Mouse (Mus musculus) spleen, postnatal 36 days (tissue): ENCODE data around the gene Mid1.
"Not testable (repeated sequence)": the region's sequence is repeated elsewhere in the genome, so short reads cannot be mapped to it uniquely, and the experiment has no call there.

Experiments
- DNase-seq, 2 experiments: peaks; one replicate each; pipeline ENCODE4 v3.0.0; 2022; ENCODE audit warnings: low spot score in 2 of 2, mixed read lengths in 1 of 2

Gene Mid1

GRCm38 (mm10) chrX:169882220-169882609 lies 197.2 kb downstream of the Mid1 start:
- no peak for DNase-seq

DNA sequence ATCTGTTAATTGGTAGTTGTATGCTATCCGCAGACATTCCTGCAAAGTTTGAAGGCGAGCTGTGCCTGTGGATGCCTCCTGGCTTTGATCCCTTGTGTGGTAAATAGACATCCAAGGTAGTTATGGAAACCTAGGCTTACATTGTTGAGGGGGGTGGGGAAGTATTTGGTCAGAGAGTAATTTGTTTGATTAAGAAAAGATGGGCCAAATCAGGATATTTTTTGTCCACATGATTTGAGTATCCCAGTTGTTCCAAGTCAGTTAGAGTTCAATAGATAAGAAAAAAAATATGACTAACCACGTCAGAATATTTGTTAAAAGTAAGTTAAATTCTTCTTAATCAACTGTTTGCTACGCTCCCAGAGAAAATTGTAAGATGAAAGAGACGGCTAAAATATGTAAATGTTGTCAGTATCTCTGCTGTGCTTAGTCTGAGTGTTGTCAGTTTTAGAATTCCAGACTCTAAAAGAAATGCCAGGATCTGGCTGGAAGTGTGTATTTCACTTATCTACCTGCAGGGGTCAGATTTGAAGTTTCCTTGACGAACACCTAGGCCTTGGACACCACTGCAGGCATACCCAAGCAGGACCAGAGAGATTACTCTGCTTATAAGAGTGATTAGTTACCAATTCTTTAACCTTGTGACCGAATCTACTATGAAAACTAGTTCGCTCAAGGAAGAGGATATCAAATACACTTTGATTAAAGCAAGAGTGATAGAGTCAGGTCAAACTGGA lies 198.7 kb downstream of the Mid1 start:
- DNase-seq, result no peak

DNA sequence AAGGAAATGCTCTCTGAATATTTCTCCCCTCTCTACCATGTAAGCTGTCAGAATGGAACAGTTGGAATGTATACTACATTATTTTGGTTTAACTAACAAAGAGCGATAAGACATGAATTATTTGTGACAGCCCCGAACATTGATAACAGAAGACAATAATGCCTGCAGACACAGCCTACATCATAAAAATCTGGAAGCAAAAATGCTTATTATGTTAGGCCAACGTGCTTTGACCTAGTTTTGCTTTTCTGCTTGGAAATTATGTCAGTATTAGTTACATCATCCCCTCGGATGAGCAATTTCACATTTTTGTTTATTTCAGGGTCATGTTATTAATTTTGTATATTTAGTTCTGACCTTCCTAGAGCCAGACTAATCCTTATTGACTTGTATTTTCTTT lies 205.5 kb downstream of the Mid1 start:
- no peak for DNase-seq

DNA sequence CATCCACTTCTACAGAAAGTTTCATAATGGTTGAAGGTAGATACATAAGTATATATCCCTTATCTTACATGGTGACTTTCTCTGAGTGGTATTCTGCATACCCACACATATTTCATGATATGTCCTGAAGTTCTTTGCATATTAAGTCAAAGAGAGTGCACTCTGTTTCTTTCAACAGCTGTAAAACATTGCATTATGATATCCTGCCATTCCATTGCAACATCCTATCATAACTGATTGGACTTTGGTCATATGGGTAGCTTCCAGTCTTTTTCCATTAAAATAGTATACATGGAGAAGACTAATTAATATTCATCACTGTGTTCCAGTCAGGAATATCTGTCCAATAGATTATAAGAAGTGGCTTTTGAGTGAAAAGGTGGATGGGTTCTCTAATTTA lies 207.1 kb downstream of the Mid1 start:
- no peak for DNase-seq

DNA sequence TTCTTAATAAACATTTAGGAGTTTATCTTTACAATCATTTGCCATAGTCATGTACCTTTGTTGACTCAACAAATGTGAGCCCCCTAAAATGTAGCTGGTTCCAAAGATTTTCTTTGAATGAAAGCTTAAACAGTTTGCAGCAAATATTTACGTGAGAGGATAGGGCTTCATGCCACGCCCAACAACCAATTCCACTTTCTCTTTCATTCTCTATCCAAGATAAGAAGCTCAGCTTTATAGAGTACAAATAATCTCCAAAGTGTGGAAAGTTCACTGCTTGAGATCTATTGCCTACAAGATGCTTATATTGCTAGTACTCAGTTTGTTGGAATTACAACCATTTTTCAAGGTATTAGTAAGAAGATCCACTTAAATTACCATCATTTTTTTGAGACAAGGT lies 207.6 kb downstream of the Mid1 start:
- DNase-seq, result no peak

DNA sequence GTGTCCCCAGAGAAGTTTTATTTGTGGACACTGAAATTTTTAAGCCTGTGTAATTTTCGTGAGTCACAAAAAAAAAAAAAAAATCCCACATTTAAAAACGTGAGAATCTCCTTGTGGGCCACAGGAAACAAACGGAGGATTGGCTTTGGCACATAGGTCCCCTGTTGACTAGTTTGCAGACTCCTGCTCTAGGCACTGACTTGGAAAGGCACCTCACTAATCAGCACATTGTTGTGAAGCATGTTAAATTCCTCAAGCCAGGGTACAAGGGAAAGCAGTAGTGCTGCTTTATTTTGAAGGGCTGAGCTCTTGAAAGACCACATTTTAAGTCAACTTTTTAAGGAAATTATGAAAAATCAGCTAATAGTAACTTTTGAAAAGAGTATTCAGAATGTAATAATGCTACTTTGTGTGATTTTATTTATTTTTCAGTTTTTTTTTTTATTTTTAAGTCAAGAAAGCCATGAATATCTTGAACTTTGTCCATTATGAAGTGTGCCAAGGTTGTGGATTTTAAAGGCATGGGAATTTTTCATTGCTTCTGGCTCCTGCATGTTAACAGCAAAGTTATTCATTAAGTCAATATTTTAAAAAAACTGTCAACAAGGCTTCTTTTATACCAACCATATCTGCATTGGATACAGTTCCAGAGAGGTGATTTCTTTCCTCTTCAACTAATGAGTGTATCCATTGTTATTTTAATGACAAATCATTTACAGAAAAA lies 214.4 kb downstream of the Mid1 start:
- DNase-seq, result no peak

- DNase-seq, result no peak
These were observed 217.9 kb downstream of the Mid1 start for GRCm38 (mm10) chrX:169902860-169903259.

GRCm38 (mm10) chrX:169903656-169904055 lies 218.7 kb downstream of the Mid1 start:
- no peak for DNase-seq

GRCm38 (mm10) chrX:169906054-169906508 lies 221.1 kb downstream of the Mid1 start:
- no peak for DNase-seq

- no peak for DNase-seq
These were observed 224.9 kb downstream of the Mid1 start for GRCm38 (mm10) chrX:169909898-169910297.

DNA sequence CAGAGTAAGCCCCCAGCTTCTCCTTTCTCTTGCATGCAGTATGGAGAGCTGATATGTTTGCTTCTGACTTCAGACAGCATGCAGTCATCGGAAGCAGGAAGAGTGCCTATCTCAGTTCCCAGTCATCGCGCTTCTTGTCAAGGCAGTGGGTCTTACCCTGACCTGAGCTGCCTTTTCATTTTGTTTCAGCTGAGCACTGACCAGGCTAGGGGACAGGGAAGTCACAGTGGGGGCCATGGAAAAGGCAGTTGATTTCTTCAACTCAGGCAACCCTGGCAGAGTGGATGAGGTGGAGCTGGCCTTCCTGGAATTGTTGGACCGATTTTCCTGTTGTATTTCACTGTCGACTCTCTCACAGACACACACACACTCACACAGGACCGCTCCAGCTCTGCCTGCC lies 230.7 kb downstream of the Mid1 start:
- DNase-seq, result peak in 1 of 2 experiments; percentile 14

DNA sequence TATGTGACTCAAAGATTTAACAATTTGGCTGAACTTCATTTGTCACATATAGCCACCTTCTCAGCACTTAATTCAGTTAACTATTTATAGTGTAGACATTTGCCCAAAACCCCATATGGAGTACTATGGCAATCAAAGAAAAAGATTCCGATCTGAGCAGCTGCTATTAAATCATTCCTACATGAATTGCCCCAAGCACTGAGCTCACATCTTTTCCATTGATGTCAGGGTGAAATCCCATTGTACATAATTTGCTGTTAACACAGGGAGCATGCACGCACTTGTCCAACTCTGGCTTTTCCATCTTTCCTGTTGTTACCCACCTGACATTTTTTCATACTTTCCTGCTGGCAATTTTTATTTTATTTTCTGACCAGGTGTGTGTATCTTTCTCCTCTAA lies 237.5 kb downstream of the Mid1 start:
- DNase-seq, result no peak

- no peak for DNase-seq
These were observed 238.4 kb downstream of the Mid1 start for GRCm38 (mm10) chrX:169923417-169923816.

DNA sequence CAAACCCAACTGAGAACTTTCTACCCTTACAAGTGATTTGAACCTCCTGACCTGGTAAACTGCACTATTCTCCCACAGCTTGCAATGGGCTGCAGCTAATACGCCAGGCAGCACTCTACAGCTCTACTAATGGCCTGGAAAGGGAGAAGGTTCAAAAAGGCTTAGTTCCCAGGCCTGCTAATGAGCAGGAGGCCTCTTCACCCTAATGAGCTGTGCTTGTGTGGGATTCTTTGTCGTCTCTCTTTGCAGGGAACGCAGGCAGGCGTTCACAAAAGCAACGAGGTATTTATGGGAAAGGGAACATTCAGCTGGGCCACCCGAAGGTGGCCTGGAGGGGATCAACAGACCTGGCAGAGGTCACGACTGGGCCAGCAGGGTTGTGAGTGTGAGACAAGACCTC lies 240.6 kb downstream of the Mid1 start:
- DNase-seq, result no peak

- peak in 1 of 2 experiments; percentile 1 for DNase-seq
These were observed 242.3 kb downstream of the Mid1 start for GRCm38 (mm10) chrX:169927110-169927817.

DNA sequence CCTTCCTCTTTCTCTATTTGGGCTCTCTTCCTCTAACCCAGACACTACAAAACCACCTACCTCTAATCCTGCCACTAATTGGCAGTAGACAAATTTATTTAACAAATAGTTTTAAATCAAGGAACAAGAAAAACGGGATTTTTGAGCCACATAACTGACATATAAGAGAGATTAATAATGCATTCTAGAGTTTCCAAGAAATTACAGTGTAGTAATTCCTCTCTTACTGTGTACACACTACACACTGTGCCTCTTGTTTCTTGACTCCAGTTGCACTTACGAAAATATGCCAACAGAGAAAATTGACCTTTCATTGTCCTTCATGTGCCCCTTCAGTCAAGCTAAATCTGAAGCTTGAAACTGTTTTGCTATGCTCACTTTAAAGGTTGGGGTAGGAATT lies 245.9 kb downstream of the Mid1 start:
- DNase-seq, result no peak

- DNase-seq, result no peak
These were observed 248.2 kb downstream of the Mid1 start for GRCm38 (mm10) chrX:169933228-169933627.

GRCm38 (mm10) chrX:169937119-169937719 lies 252.2 kb downstream of the Mid1 start:
- no peak for DNase-seq

- DNase-seq, result no peak
These were observed 255.5 kb downstream of the Mid1 start for GRCm38 (mm10) chrX:169940531-169940930.

GRCm38 (mm10) chrX:169950596-169950995 lies 265.6 kb downstream of the Mid1 start:
- DNase-seq, result no peak

- no peak for DNase-seq
These were observed 284.3 kb downstream of the Mid1 start for GRCm38 (mm10) chrX:169969337-169969736.

GRCm38 (mm10) chrX:169969765-169970164 lies 284.8 kb downstream of the Mid1 start:
- not testable (repeated sequence) for DNase-seq
